Mouse (Mus musculus): ENCODE data around the gene Fbxl21. TPM values are rescaled to one million over a fixed set of nuclear protein-coding genes. Genes with fewer than 3 reads are reported as not detected.

The Fbxl21 gene
- total RNA-seq, 2 experiments from 2014 or later, result 7.1 to 8.3 TPM

DNA sequence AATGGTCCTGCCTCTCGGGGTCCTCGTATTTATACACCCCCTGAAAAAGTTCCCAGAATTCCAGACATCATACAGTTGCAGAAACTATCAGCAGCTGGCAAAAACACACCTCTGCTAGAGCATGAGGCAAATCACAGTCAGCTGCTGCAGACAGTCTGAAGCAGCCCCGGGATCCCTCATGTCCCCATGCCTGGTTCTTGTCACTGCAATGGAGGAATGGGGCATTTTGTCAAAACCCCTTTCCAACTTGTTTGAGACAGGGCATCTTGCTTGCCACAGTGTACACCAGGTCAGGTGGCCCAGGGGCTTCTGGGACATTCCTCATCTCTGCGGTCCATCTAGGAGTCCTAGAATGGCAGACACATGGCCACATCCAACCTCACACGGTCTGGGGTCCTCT, 12.7 kb downstream of the Fbxl21 start:
- no peak for DNase-seq (ENCODE audit: low spot score in 2 of 2)

GRCm38 (mm10) chr13:56535570-56535969, 13.3 kb downstream of the Fbxl21 start:
- no peak for DNase-seq (ENCODE audit: low spot score in 2 of 2)

DNA sequence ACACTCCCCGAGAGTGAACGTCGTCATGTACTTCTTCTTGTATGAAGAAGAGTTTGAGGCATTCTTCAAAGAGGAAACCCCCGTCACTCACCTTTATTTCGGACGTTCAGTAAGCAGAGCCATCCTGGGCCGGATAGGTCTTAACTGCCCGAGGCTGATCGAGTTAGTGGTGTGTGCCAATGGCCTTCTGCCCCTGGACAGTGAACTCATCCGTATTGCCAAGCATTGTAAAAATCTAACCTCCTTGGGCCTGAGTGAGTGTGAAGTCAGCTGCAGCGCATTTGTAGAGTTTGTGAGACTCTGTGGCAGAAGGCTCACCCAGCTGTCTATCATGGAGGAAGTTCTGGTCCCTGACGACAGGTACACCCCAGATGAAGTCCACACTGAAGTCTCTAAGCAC, 14.8 kb downstream of the Fbxl21 start:
- DNase-seq (ENCODE audit: low spot score in 2 of 2), result no peak

DNA sequence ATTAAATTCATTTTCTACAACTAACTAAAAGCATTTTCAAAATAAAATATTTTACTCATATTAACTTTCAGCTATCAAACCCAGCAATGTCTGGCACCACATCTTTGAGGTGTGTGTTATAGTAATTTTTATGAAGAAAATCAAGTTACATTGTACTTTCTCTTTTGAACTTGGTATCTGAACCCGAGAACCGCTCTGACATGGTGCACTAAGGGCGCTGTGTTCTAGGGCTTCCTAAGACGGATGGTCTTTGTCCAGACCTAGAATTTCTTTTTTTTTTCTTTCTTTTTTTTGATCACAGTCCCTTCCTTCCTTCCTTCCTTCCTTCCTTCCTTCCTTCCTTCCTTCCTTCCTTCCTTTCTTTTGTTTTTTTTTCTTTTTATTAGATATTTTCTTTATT, 17.6 kb downstream of the Fbxl21 start:
- no peak for DNase-seq (ENCODE audit: low spot score in 2 of 2)

- no peak for DNase-seq (ENCODE audit: low spot score in 2 of 2)
These were observed 21.5 kb downstream of the Fbxl21 start for GRCm38 (mm10) chr13:56543805-56544204.

- DNase-seq (ENCODE audit: low spot score in 2 of 2), result no peak
These were observed 22.7 kb downstream of the Fbxl21 start for GRCm38 (mm10) chr13:56544956-56545355.

- no peak for DNase-seq (ENCODE audit: low spot score in 2 of 2)
These were observed 26.1 kb downstream of the Fbxl21 start, which contains the start of gene Lect2 for GRCm38 (mm10) chr13:56548401-56548800. TSS of gene Lect2 (minus strand) at chr13:56548502.

GRCm38 (mm10) chr13:56549364-56549763, 27.1 kb downstream of the Fbxl21 start:
- DNase-seq (ENCODE audit: low spot score in 2 of 2), result peak in 1 of 2 experiments; percentile 47

DNA sequence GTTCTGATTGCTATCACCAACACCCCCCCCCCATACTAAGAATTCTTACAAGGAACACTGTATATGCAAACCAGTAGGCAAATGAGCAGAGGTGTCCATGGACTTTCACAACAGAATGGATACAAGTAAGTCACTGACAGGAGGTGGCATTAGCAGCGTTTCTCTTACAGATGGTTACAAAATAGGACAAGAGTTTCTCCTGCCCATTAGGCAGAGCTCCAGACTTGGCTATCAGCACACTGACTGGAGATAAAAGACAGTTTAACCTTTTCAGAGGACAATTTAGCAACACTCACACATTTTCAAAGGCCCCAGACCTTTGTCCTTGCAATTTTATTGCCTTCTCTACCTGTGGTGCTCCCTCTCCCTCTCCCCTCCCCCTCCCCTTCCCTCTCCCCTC, 28.3 kb downstream of the Fbxl21 start:
- DNase-seq (ENCODE audit: low spot score in 2 of 2), result peak in 1 of 2 experiments; percentile 21

- DNase-seq (ENCODE audit: low spot score in 2 of 2), result no peak
These were observed 29.4 kb downstream of the Fbxl21 start for GRCm38 (mm10) chr13:56551661-56552060.

GRCm38 (mm10) chr13:56553923-56554322, 31.7 kb downstream of the Fbxl21 start:
- no peak for DNase-seq (ENCODE audit: low spot score in 2 of 2)

GRCm38 (mm10) chr13:56554409-56554808, 32.1 kb downstream of the Fbxl21 start:
- no peak for DNase-seq (ENCODE audit: low spot score in 2 of 2)

DNA sequence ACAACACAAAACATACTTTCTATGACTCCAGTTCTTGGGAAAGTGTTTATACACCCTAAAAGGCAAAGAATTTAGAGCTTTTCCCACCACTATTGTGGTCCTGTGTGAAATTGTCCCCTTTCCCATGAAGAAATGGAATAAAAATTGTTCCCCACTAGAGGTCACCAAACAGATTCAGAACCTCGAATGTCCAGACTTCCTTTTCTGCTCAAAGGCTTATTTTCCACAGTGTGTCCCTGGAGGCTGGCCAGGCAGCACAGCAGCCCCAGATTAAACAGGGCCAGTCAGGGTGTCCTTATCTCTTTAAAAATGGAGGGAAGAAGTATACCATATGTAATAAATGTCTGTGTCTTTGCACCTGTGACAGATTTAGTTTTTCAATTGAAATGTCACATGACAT, 33.7 kb downstream of the Fbxl21 start:
- no peak for DNase-seq (ENCODE audit: low spot score in 2 of 2)

GRCm38 (mm10) chr13:56556701-56557100, 34.4 kb downstream of the Fbxl21 start:
- no peak for DNase-seq (ENCODE audit: low spot score in 2 of 2)

GRCm38 (mm10) chr13:56558811-56559210, 36.5 kb downstream of the Fbxl21 start:
- no peak for DNase-seq (ENCODE audit: low spot score in 2 of 2)

GRCm38 (mm10) chr13:56559841-56560370, 37.6 kb downstream of the Fbxl21 start:
- DNase-seq (ENCODE audit: low spot score in 2 of 2), result no peak

- DNase-seq (ENCODE audit: low spot score in 2 of 2), result no peak
These were observed 38.9 kb downstream of the Fbxl21 start for GRCm38 (mm10) chr13:56561129-56561528.

DNA sequence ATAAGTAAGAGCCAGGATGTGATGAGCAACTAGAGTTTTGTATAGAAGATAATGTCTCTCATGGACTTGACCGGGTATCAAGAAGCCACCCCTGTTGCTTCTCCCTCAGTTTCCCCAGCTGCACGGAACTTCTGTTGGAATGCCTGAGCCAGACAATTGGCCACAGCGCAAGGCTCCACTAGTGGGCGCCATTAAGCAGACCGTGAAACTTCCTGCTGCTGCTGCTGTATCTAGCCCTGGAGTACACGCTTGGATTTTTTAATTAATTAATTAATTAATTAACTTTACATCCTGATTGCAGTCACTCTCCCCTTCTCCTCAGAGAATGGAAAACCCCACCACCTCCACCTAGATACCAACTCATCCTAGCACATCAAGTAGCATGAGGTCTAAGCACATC, 40.8 kb downstream of the Fbxl21 start:
- no peak for DNase-seq (ENCODE audit: low spot score in 2 of 2)

- no peak for DNase-seq (ENCODE audit: low spot score in 2 of 2)
These were observed 44.1 kb downstream of the Fbxl21 start for GRCm38 (mm10) chr13:56566336-56566735.

- DNase-seq (ENCODE audit: low spot score in 2 of 2), result no peak
These were observed 49.4 kb downstream of the Fbxl21 start for GRCm38 (mm10) chr13:56571645-56572044.

DNA sequence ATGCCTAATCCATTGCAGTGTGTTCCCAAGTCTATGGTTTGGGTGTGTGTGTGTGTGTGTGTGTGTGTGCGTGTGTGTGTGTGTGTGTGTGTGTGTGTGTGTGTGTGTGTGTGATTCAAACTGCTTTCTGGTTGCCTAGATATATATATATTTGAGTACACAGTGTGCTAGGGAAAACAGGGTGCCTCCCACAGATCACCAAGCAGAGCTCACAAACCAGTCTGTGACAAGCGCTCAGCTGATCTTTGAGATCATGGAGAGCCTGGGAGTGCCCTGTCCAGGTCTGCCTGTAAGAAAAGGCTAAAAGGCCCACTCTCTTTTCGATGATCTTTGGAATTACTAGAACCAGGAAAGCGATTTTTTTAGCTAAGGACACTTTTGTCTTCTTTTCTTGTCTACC, 52.8 kb downstream of the Fbxl21 start:
- DNase-seq (ENCODE audit: low spot score in 2 of 2), result no peak

- peak in 1 of 2 experiments; percentile 75 for DNase-seq (ENCODE audit: low spot score in 2 of 2)
These were observed 53.5 kb downstream of the Fbxl21 start for GRCm38 (mm10) chr13:56575701-56576321.

DNA sequence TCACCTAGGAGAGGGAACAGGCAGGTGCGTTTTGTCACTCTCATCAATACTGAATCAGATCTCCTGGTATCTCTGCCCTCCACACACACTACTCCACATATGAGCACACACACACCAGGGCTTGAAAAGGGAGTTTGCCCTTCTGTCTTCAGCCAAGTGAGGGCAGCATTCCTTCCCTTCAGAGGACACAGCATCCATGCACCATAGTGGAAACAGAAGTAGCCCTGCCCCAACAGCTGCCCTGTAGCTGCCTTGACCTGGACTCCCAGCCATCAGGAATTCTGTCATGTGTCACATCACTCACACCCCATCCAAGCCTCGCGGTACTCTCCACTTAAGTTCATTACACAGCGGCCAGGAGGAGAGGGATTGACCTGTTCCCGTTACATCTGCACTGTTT, 55.8 kb downstream of the Fbxl21 start:
- no peak for DNase-seq (ENCODE audit: low spot score in 2 of 2)
